14 mouse cellular contexts compared by ENCODE assay signal in the genomic region with DNA sequence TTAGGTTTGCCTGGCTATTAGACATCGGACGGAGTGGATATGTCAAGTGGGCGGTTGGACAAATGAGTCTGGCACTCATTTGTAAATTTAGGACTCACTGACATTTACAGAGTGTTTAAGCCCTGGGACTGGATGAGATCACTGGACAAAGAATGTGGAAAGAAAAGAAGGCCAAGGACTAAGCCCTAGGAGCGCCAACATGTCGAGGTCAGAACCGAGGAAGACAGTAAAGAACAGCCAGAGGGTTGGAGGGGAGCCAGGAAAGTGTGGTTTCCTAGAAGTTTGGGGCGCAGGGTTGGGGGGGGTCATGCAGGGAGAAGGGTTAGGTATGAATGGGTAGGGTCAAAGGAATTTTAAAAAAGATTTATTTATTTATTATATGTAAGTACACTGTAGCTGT.
"Had no signal": no experiment of that assay in that cellular context is flagged by ENCODE, and none has a peak within 500 bp of the region (broad histone marks: within the 10 kb centered on the region; RNA-seq: fewer than 3 reads in every experiment).

No protein-coding gene starts in this region.

- H3K36me3 ChIP-seq: limb, embryonic 12.5 days; neural tube, embryonic 12.5 days had no signal

- H3K9me3 ChIP-seq: midbrain, embryonic 13.5 days had no signal

- H3K27ac ChIP-seq: limb, embryonic 12.5 days; liver, embryonic 14.5 days; midbrain, embryonic 13.5 days; neural tube, embryonic 12.5 days had no signal

- H3K4me3 ChIP-seq: limb, embryonic 12.5 days; neural tube, embryonic 12.5 days had no signal

- ATAC-seq: lung, postnatal 0 days; midbrain, embryonic 13.5 days had no signal

- H3K9ac ChIP-seq: limb, embryonic 12.5 days; liver, embryonic 14.5 days; neural tube, embryonic 12.5 days had no signal

- H3K4me2 ChIP-seq: limb, embryonic 12.5 days; neural tube, embryonic 12.5 days had no signal

- DNase-seq: kidney, postnatal 14 days; liver; lung, adult 18-20 months; lung, postnatal 36 days; retina, postnatal 1 day; right cerebral cortex, postnatal 4 days; spleen, adult 18-20 months; thymus, adult 18-20 months; thymus, postnatal 14 days had no signal
